Mouse (Mus musculus) lung, postnatal 0 days (tissue): ENCODE measurements around the gene Dppa3. TPM values are rescaled to one million over a fixed set of nuclear protein-coding genes. Genes with fewer than 3 reads are reported as not detected.

ENCODE experiments used
- ATAC-seq: fragments of 200-750 bp; cut with Nextera tagmentation; 2 replicates; pipeline ENCODE4 v1.8.0; 2017; ENCODE audit warnings: moderate library complexity
- DNase-seq: peaks from one replicate; pipeline ENCODE4 v3.0.0-alpha.2; 2016; ENCODE audit warnings: low spot score
- H3K27ac ChIP-seq: fragments of 300-500 bp; sonication (generic); 2 replicates; pipeline ENCODE4 v1.5.1; 2014; ENCODE audit warnings: antibody characterized with exemption, mild to moderate bottlenecking, low read length, mixed read lengths
- H3K27me3 ChIP-seq: fragments of 300-500 bp; sonication (generic); replicated peaks from 2 replicates; pipeline ENCODE4 v1.6.1; 2014; ENCODE audit warnings: low read length, mixed read lengths; ENCODE audit not compliant: insufficient read depth
- H3K36me3 ChIP-seq: fragments of 300-500 bp; sonication (generic); 2 replicates; pipeline ENCODE4 v1.6.1; 2014; ENCODE audit warnings: low read length, mixed read lengths; ENCODE audit not compliant: insufficient read depth
- H3K4me1 ChIP-seq: fragments of 300-500 bp; sonication (generic); 2 replicates; pipeline ENCODE4 v1.6.1; 2014; ENCODE audit warnings: antibody characterized with exemption, low read depth, low read length, mixed read lengths; ENCODE audit not compliant: insufficient read depth
- H3K4me2 ChIP-seq: fragments of 300-500 bp; sonication (generic); replicated peaks from 2 replicates; pipeline ENCODE4 v1.6.1; 2014; ENCODE audit warnings: low read depth, mild to moderate bottlenecking, low read length, moderate library complexity, mixed read lengths
- H3K4me3 ChIP-seq: fragments of 300-500 bp; sonication (generic); 2 replicates; pipeline ENCODE4 v1.5.1; 2014; ENCODE audit warnings: low read depth, low read length
- H3K9ac ChIP-seq: fragments of 300-500 bp; sonication (generic); replicated peaks from 2 replicates; pipeline ENCODE4 v1.6.1; 2014; ENCODE audit warnings: low read depth, mild to moderate bottlenecking
- H3K9me3 ChIP-seq: fragments of 300-500 bp; sonication (generic); 2 replicates; pipeline ENCODE4 v1.6.1; 2016; ENCODE audit warnings: low read length, mixed read lengths
- CTCF ChIP-seq: IDR thresholded peaks from 2 replicates; pipeline ENCODE4 v1.5.1; 2016; ENCODE audit warnings: antibody characterized with exemption, mild to moderate bottlenecking
- EP300 ChIP-seq: IDR thresholded peaks from 2 replicates; pipeline ENCODE4 v1.6.1; 2016; ENCODE audit warnings: antibody characterized with exemption, mild to moderate bottlenecking, control low read depth
- WGBS: fragments of 180-500 bp; shearing (Covaris S2); extraction: QIAGEN DNeasy Blood & Tissue Kit; methylation state at CpG from one replicate; pipeline ENCODE4 v1.1.7; 2014; 5-methylcytosine and 5-hydroxymethylcytosine counted together
- polyA plus RNA-seq: library from polyadenylated mRNA; unstranded; fragments of >200 nt; fragmentation: Nextera tagmentation; extraction: Ambion mirVana; gene quantifications from 2 replicates; pipeline ENCODE4 v1.2.1, GENCODE M21; 2015

Gene Dppa3
- polyA plus RNA-seq, 1 experiment from 2014 or later = not detected

- no peak for ATAC-seq
- Histone ChIP-seq H3K27me3 (no peaks in the 10 kb centered on the region), H3K9me3 (no peaks in the 10 kb centered on the region), H3K9ac (no peak overlapping the region), H3K36me3 (no peaks in the 10 kb centered on the region), H3K4me1 (no peaks in the 10 kb centered on the region), H3K4me2 (no peak overlapping the region), H3K4me3 (no peak overlapping the region), H3K27ac (no peak overlapping the region)
- DNase-seq = no peak
- WGBS = 75% methylated on average over 7 of the region's 7 CpGs
- TF ChIP-seq CTCF (no peak), EP300 (no peak)
Observed at GRCm38 (mm10) chr6:122596608-122597007, 29.6 kb upstream of the Dppa3 start.

- H3K27ac ChIP-seq = no peak overlapping the region
- no peak for ATAC-seq
- H3K36me3 ChIP-seq = no peaks in the 10 kb centered on the region
- no peak overlapping the region for H3K9ac ChIP-seq
- no peaks in the 10 kb centered on the region for H3K4me1 ChIP-seq
- DNase-seq = no peak
- no peak overlapping the region for H3K4me2 ChIP-seq
- 86% methylated on average over 4 of the region's 4 CpGs for WGBS
- TF ChIP-seq EP300 (no peak), CTCF (no peak)
- no peaks in the 10 kb centered on the region for H3K9me3 ChIP-seq
- no peaks in the 10 kb centered on the region for H3K27me3 ChIP-seq
- no peak overlapping the region for H3K4me3 ChIP-seq
Observed at GRCm38 (mm10) chr6:122598014-122598413, 28.2 kb upstream of the Dppa3 start.

- 84% methylated on average over 6 of the region's 6 CpGs for WGBS
- H3K4me3 ChIP-seq = no peak overlapping the region
- ATAC-seq = no peak
- no peak for TF ChIP-seq EP300
- TF ChIP-seq CTCF = no peak
- no peaks in the 10 kb centered on the region for H3K9me3 ChIP-seq
- no peak for DNase-seq
- no peak overlapping the region for H3K9ac ChIP-seq
- no peak overlapping the region for H3K4me2 ChIP-seq
- H3K4me1 ChIP-seq = no peaks in the 10 kb centered on the region
- H3K27ac ChIP-seq = no peak overlapping the region
- H3K36me3 ChIP-seq = no peaks in the 10 kb centered on the region
- no peaks in the 10 kb centered on the region for H3K27me3 ChIP-seq
Observed at GRCm38 (mm10) chr6:122598436-122598835, 27.8 kb upstream of the Dppa3 start.

DNA sequence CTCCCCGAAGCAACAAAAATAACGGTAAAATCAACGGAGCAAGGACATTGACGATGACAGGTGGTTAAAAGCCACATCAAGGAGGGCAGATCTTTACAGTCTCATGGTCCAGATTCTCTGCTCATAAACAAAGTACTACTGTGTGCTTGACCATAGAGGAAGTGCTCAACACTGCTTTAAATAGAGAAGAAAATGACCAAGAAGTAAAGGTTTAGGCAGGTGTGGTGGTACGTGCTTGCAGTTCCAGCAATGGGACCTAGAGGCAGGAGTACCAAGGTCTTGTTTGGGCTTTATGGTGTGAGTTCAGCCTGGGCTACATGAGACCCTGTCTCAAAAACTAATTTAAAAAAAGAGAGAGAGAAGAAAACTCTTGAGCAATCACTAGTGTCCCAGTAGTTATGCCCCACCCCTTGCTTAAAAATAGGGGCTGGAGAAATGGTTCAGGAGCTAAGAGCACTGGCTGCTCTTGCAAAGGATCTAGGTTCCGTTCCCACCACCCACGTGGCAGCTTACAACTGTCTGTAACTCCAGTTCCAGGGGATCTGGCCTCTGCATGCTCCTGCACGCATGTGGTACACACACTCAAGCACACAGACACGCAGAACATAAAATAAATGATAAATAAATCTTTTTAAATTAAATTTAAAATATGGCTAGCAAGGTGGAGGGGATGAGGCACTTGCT is 27.0 kb upstream of the Dppa3 start:
- WGBS = 80% methylated on average over 9 of the region's 9 CpGs
- Histone ChIP-seq H3K9me3 (no peaks in the 10 kb centered on the region), H3K27me3 (no peaks in the 10 kb centered on the region), H3K27ac (no peak overlapping the region), H3K4me2 (no peak overlapping the region), H3K9ac (no peak overlapping the region), H3K36me3 (no peaks in the 10 kb centered on the region), H3K4me3 (no peak overlapping the region), H3K4me1 (no peaks in the 10 kb centered on the region)
- no peak for TF ChIP-seq CTCF
- TF ChIP-seq EP300 = no peak
- no peak for DNase-seq
- ATAC-seq = no peak

- Histone ChIP-seq H3K4me3 (no peak overlapping the region), H3K36me3 (no peaks in the 10 kb centered on the region), H3K4me2 (no peak overlapping the region), H3K27me3 (no peaks in the 10 kb centered on the region), H3K4me1 (no peaks in the 10 kb centered on the region), H3K27ac (no peak overlapping the region), H3K9ac (no peak overlapping the region), H3K9me3 (no peaks in the 10 kb centered on the region)
- DNase-seq (no peak), ATAC-seq (no peak)
- 75% methylated on average over 7 of the region's 7 CpGs for WGBS
- TF ChIP-seq CTCF (no peak), EP300 (no peak)
Observed at GRCm38 (mm10) chr6:122600066-122600646, 26.1 kb upstream of the Dppa3 start.

- 81% methylated on average over 4 of the region's 4 CpGs for WGBS
- Histone ChIP-seq H3K27ac (no peak overlapping the region), H3K9me3 (no peaks in the 10 kb centered on the region), H3K4me3 (no peak overlapping the region), H3K9ac (no peak overlapping the region), H3K36me3 (no peaks in the 10 kb centered on the region), H3K27me3 (no peaks in the 10 kb centered on the region), H3K4me1 (no peaks in the 10 kb centered on the region), H3K4me2 (no peak overlapping the region)
- no peak for DNase-seq
- no peak for ATAC-seq
- no peak for TF ChIP-seq CTCF
- TF ChIP-seq EP300 = no peak
Observed at GRCm38 (mm10) chr6:122601031-122601430, 25.2 kb upstream of the Dppa3 start.
